Mouse (Mus musculus): Measurements from ENCODE around the gene Prkca.

The Prkca gene

DNA sequence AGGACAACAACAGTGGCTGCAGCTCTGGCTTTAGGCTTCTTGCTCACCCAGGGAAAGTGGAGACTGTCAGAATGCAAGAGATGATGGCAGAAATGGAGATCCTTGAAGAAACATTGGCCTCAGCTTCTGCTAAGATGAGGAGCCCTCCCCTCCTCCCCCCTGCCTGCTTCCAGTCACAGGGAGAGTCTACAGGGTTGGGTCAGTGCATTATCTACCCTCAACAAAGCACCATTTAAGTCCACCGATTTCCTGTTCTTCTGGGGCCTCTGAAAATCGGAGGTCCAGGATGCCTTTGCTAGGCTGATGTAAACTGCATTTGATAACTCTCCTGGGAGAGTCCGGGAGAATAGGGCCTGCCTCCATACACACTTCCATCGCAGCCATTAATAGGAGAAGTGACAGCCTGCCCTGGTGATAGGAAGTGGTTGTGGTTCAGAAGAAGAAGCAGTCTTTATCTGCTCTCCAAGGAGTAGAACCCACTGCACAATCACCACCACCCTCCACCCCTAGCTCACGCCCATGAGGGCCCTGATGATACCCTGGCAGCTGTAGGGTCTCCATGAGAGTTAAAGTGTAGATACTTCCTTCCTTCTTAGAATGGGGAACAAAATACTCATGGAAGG, 108.5 kb downstream of the Prkca start:
- DNase-seq (ENCODE audit: low spot score in 2 of 2), result no peak

DNA sequence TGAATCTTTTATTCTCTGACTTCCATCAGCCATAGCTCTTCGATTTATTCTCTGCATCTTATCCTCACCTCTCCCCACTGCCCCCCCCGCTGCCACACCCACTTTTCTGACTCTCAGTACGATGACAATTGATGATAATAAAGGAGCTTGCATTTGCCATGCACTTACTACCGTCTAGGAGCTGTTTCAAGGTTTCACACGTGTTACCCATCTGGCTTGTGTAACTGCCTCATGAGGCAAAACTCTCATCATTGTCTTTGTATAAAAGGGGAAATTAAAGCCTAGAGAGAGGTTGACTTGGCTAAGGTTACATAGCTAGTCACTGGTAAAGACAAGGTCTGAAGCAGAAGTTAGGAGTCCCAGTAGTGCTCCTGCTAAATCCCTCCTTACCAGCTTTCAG, 110.7 kb downstream of the Prkca start:
- DNase-seq (ENCODE audit: low spot score in 2 of 2), result no peak

DNA sequence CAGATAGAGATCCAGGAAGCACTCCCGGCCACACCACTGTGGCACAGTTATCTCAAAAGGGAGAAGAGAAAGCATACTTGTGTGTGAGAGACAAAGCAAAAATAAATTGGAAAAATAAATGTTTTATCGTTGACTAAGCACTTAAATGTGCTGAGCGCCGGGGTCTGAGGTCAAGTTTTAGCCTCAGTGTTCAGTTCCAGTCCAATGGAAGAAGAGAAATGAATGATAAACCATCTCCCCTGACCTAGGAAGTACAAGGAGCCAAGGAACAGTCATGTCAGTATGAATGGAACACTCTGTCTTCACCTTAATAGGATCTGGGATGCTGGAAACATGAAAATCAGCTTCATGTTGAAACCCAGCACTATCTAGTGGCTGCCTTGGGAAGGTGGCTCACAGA, 113.6 kb downstream of the Prkca start:
- no peak for DNase-seq (ENCODE audit: low spot score in 2 of 2)

DNA sequence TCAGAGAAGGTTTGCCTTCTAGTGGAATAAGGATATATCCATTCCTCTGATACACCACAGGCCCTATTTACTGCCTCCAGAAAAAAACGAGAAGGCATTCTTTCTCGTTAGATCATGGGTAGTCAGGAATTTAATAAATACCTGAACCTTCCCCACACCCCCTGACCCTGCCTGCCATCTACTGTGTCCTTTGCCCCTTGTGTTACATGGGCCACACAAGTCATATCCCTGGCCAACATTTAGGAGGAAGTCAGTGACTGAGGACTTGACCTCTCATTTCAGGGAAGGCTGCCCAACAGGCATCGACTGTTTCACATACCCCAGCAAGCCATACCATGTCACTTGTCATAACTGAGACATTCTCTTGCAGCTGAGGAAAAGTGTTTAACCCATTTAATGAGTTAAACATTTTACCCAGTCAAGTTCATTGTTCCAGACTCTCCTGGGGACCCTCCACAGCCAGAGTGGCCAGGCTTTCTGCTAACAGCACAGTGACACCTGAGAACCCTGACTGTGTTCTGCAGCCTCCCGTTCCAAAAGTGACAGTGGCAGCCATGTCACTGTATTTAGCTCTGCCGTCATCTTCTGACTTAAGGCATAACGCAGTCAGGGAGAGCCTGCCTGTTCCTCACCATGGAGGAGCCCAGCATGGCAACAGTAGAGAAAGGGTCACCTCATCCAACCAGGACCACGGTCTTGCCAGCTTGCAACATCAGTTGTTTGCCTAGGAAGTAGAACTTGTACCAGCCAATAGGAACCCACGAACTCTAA, 114.4 kb downstream of the Prkca start:
- no peak for DNase-seq (ENCODE audit: low spot score in 2 of 2)

DNA sequence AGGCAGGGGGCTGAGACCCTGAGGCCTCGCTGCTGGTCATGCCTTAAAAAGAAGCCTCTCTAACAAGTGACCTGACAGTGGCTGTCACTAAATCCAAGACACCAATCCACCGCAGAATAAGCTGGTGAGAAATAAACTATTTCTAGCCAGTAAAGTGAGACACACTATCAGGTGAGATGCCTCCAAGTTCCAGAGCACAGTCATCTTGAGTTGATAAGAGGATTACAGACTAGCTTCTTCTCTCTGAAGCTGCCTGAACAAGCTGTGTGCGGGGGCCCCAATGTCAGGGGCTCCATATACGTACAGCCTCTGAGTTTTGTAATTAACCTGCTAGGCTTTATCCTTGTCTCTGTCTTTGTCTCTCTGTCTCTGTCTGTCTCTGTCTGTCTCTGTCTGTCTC, 115.2 kb downstream of the Prkca start:
- DNase-seq (ENCODE audit: low spot score in 2 of 2), result no peak

DNA sequence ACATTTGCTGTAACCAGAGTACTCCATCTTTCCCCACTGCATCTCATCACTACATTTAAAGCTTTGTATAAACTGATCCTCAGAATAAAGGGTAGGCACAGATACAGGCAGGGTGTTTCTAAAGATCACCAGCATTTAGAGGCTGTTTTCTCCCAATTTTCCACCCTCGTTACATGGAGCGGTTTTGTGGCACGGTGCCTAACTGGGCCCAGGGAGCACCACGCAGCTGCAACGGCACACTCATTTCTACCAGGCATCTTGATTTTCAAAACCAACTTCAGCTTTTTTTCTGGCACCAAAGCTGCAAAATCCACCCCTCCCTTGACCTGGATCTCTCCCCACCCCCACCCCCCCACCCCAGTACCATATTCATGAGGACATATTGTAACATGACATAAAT, 117.5 kb downstream of the Prkca start:
- no peak for DNase-seq (ENCODE audit: low spot score in 2 of 2)

DNA sequence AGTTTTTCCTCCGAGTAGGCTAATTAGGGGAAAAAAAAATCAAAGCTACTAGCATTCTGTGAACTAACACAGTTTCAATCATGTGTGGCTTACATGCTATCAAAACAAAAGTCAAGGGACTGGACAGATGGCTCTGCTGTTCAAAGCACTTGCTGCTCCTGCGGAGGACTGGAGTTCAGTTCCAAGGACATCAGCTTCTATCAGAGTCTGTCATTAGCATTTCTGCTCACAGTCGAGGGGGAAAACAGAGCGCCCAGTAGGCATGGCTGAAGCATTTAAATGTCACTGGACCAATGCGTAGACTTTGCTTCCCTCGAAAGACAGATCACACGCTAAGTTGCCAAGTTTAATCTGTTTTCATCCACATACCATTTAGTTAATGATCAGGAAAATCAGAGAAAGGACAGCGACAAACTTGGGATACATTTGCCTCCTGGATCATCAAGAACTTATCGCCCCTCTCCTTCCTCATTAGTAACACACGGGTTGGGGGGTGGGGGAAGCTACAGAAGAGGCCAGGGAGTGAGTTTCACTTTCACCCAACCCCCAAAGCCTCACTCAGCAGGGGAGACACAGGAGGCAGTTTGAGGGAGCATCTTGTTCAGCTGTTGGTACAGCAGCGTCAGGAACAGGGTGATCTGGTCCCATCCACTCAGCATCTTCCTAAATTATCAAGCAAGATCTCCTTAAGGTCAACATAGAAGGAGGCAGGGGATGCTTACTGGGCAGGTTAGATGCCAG, 119.3 kb downstream of the Prkca start:
- no peak for DNase-seq (ENCODE audit: low spot score in 2 of 2)

DNA sequence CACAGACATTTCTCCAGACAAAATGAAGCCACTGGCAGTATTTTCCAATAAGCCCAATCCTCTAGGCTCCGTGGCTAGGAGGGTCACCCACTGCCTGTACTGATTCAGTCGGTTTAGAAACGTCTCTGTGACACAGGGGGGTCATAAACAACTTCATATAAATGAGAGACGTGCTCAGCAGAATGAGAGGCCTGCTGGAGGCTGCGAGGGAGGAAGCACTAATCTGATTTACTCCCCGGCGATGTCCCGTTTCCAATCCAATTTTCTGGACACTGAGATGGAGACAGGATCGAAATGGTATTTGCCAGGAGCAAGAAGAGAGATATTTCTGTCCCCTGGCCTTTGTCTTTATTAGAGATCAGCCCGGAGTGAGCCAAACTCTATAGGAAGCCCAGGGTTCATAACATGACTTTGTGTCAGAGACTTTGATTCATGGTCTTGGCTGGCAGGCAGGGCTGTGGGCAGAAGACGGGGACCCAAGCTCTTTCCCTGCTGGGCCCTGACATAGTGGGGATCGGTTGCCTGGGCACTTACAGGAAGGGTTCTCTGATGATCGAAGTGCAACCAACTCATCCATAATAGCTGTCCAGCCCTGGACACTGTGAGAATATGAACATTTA, 120.0 kb downstream of the Prkca start:
- no peak for DNase-seq (ENCODE audit: low spot score in 2 of 2)

DNA sequence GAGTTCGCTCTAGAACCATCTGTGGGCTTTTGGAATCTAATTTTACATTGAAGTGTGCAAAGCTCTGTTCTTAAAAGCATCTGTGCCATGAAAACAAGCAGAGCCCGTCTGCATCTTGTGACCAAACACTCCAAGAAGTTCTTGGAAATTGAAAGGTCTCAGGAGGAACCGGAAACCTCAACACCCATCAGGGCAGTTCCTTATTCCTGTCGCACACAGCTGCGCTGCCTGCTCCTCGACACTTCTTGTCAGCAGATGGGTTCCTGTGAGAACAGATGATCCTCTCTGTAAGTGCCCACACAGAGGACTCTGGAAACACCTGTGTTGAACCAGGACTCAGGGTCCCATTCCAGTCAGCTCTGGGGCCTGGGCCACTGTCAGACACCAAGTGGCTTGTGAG, 120.6 kb downstream of the Prkca start:
- peak in 1 of 2 experiments; percentile 53 for DNase-seq (ENCODE audit: low spot score in 2 of 2)

DNA sequence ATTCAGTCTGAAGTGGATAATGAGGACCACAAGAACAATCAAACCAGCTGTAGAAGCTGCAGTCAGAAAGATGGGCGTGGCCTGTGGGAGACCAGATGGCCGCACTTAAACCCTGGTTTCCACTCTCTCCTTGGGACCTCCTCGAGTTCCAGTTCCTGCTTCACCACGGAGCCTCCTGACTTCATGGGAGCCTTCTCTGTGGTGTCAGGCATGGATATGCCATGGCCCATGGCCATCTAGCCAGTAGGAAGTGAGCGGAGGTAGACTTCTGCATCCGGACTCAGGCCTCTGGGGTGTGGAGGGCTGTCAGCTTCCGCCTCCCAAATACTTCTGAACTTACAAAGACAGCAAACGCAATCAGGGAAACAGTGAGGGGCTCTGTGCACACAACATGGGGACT, 121.1 kb downstream of the Prkca start:
- DNase-seq (ENCODE audit: low spot score in 2 of 2), result no peak

DNA sequence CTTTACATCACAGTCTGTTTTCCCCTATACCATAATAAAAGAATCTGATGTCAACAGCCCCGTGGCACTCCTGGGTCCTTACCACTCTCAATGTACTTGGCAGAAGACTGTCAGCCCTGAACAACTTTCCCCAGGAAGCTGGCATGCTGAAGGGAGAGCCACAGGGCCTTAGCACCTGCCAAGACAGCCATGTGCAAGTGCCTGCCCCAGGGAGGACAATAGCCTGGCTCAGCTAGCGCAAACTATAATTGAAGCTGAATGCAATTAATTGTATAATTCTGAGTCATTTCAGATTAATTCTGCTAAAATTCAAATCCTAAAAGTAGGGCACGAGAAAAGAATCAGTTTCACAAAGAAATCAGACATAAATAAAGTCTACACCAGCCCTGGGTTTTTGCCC, 121.7 kb downstream of the Prkca start:
- DNase-seq (ENCODE audit: low spot score in 2 of 2), result no peak

DNA sequence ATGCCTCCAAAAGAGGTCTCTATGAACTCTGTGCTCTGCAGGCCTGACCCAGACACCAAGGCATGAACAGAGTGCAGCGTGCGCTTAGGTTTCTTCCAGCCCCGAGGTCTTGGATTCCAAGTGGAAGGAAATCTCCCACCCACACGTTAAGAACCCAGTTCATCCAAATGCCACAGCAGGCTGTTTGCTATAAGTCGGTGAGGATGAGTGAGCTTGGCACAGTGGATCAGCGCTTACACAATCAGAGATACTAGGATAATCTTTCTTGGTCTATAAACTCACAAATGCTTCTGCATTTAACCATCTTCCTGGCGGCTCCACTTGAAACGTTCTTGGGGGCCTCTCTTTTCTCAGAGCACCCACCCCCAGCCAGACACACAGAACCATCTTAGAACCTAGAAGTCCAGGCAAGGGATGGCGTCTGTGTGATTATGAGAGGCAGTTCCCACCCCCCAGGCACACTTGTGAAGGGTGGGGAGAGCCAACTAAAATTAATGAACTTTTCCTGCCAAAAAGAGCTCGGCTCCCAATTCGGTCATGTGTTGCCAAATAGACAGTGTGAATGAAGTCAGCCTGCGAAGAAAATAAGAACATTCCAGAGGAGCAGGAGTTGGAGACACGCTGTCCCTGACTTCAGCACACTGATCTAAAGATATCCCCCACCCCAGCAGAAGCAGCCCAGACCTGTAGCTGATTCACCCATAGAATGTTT, 122.4 kb downstream of the Prkca start:
- DNase-seq (ENCODE audit: low spot score in 2 of 2), result peak; percentile 76 to 82

DNA sequence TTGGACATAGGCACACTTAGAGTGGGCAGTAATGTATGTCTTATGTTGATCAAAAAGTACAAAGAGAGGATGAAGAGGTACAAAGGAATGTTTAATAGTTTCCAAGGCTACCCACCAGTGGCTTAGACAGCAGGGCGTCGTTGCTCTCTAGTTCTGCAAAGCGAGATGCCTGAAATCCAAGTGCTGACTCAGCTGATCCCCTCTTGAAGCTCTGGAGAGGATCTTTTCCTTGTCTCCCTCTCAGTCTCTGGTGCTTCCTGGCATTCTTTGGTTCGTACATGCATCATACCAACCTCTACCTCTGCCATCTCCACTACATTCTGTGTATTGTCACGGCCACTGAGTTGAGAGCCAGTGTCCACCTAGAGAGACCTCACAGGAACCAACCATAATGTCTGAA, 123.1 kb downstream of the Prkca start:
- no peak for DNase-seq (ENCODE audit: low spot score in 2 of 2)

DNA sequence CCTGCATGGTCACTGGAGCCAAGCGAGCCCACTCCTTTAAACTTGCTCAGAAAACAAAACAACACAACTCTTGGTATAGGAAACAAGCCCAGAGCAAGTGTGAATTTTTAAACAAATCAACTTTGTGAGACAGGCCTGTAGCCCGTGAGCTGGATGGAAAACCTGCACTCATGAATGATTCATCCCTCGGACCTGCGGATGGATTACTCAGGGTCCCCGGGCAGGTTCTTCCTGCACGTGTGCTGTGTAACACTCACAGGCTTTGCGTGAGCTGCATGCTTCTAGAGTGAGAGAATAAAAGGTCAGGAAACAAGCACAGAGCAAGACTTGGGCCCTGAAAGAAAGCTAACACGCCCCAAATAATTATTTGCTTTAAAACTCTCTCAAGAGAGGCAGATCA, 126.7 kb downstream of the Prkca start:
- no peak for DNase-seq (ENCODE audit: low spot score in 2 of 2)

DNA sequence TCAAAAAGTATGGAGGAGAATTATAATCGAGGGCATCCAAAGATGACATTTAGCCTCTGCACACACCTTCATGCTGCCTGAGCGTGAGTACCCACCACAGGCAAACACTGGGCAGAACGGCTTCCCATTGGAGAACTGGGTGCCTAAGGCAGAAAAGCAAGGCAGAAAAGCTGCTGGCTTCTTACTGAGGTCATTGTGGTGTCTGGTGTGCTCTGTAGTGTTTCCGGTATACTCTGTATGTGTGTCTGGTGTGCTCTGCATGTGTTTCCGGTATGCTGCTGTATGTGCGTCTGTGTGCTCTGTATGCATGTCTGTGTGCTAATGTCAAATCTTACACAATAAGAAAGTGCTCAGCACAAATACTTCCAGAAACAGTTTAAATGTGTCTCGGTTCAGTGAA, 127.7 kb downstream of the Prkca start:
- no peak for DNase-seq (ENCODE audit: low spot score in 2 of 2)

DNA sequence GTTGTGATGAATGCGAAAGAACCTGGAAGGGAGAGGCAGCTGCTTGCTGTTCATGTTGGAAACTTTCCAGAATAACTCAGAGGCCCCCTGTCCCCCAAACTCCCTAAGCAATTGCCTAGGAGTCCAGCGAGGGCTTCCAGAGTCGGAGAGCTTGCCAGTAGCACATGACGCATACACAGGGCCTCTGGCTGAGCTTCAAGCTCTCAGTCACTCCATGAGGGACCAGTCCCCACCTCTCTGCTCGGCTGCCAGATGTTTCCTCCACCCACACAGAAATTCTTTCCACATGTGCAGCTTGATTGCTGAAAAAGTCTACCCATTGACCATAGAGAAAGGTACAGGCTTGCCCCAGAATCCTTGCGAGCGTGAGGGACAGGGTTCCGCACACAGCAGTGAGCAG, 128.3 kb downstream of the Prkca start:
- DNase-seq (ENCODE audit: low spot score in 2 of 2), result no peak

DNA sequence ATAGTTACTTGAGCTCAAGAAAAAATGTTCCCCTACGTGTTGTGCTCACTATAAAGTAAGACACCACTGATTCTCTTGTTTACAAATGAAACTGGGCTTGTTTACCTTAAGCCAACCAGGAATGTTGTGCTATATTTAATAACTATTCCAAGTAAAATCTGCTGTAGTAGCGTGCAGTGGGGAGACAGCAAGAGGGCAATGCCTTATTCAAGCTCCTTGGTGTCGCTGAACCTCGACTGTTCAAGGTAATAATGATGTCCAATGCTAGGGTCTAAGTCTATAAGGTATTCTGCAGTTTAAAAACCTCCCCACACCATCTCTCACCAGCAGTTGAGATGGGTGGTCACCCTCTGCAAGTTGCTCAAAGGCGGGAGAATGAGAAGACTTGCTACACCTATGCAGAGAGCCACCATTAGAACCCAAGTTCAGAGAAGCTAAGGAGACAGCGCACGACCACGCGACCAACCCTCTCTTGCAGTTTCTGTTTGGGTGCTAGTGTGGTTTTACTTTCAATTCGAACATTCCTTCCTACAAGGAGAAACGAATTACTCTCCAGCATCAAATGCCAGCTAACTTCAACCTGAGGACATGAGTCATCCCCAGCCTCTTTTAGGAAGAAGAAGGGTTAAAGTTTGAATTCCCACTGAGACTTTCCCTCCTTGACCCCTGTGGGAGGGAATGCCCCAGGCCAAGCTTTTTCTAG, 129.1 kb downstream of the Prkca start:
- no peak for DNase-seq (ENCODE audit: low spot score in 2 of 2)

DNA sequence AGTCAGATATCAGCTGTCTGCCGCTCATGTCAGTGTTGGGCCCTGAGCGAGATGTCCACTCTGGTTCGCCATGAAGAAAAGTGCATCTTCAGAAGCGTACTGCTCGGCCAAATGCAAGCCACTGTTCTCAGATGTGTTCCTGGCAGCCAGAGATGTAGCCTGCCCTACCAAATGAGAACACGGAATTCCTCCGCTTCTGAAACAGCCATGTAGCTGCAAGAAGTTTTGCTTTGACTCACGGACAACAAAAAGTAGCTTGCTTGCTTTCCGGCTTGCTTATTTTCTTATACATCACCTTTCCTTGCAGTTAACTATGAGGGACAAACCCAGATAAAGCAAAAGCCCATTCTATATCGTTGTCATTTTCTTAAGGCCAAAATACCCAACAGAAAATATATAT, 129.9 kb downstream of the Prkca start:
- no peak for DNase-seq (ENCODE audit: low spot score in 2 of 2)

DNA sequence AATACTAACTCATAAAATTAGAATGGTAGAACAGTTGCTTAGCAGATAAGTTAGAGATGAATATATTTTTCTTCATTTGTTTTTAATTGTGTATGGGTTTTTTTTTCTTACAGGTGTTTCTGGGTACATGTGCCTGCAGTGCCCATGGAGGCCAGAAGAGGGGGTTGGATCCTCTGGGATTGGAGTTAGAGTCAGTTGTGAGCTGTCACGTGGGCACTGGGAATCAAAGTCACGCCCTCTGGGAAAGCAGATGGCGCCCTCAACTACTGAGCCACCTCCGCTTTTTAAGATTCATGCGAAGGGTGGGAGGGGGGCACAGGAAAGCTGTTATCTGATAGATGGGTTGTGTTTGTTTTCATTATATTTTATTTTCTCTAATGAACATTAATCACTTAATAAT, 131.1 kb downstream of the Prkca start:
- DNase-seq (ENCODE audit: low spot score in 2 of 2), result no peak

DNA sequence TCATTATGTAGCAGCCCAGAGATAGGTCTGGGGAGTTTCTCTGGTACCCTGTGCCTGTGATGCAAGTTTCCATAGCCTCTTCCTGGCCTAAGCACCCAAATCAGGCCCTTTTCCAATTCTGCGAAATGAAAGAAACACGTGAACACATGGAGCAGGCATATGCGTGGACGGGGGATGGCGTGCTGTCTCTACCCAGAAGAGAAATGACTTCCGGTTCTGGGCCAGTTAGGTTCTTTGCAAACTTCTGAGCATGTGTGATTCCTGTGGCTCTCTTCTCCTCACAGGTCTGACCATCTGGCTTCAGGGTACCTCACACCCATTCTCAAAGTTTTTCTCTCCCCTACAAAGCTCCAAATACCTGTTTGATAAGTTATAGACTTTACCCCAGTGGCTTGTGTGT, 131.7 kb downstream of the Prkca start:
- no peak for DNase-seq (ENCODE audit: low spot score in 2 of 2)

DNA sequence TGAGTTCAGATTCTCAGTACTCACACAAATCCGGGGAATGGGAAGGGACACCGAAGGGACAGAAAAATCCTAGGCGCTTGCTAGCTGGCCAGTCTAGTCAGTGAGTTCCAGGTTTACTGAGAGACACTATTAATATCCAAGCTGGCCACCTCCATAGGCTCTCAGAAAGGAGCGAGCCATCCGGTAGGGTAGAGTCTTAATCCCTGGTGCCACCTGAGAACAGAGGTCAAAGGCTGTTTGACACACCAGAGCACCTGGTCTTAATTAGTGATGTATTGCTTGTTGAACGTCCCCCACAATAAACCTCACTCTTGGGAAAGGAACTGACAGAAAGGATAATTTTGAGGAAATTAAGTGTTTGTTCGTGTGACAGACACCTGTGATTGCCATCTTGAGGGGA, 133.0 kb downstream of the Prkca start:
- DNase-seq (ENCODE audit: low spot score in 2 of 2), result no peak

Measured in right cerebral cortex, postnatal 36 days (tissue).